Mouse (Mus musculus): ENCODE results near the gene Trhr2. TPM values are rescaled to one million over a fixed set of nuclear protein-coding genes. Genes with fewer than 3 reads are reported as not detected.
A peak's percentile ranks its signal among the peaks of the same experiment; 100 is the strongest.

Trhr2 gene
- polyA plus RNA-seq, 1 experiment from 2014 or later, result not detected

GRCm38 (mm10) chr8:122340761-122341160 is 19.8 kb downstream of the Trhr2 start:
- ATAC-seq (ENCODE audit: extremely low read depth, insufficient number of reproducible peaks, low FRiP score, low TSS enrichment), result no peak
- 82% methylated on average over 3 of the region's 3 CpGs for WGBS
- H3K4me1 ChIP-seq, result peaks cover 56% of the 10 kb centered on the region

GRCm38 (mm10) chr8:122338852-122339251 is 21.7 kb downstream of the Trhr2 start:
- peaks cover 22% of the 10 kb centered on the region for H3K27me3 ChIP-seq (replicated peaks)
- H3K27ac ChIP-seq (replicated peaks), result no peak overlapping the region
- peaks cover 44% of the 10 kb centered on the region for H3K4me1 ChIP-seq
- H3K4me2 ChIP-seq, result no peak overlapping the region
- H3K36me3 ChIP-seq, result peaks cover 68% of the 10 kb centered on the region
- H3K9ac ChIP-seq, result no peak overlapping the region
- WGBS, result 61% methylated on average over 6 of the region's 6 CpGs
- no peak overlapping the region for H3K4me3 ChIP-seq
- H3K9me3 ChIP-seq, result no peaks in the 10 kb centered on the region
- no peak for ATAC-seq (ENCODE audit: extremely low read depth, insufficient number of reproducible peaks, low FRiP score, low TSS enrichment)

More at GRCm38 (mm10) chr8:122340761-122341160, 19.8 kb downstream of the Trhr2 start:
- no peaks in the 10 kb centered on the region for H3K9me3 ChIP-seq
- H3K4me2 ChIP-seq, result no peak overlapping the region
- H3K9ac ChIP-seq, result no peak overlapping the region
- H3K27me3 ChIP-seq (replicated peaks), result peaks cover 11% of the 10 kb centered on the region; the same call in 1 of the 2 replicates
- H3K27ac ChIP-seq (replicated peaks), result no peak overlapping the region
- no peak overlapping the region for H3K4me3 ChIP-seq
- peaks cover 49% of the 10 kb centered on the region for H3K36me3 ChIP-seq

GRCm38 (mm10) chr8:122336251-122336910 is 24.2 kb downstream of the Trhr2 start:
- Histone ChIP-seq H3K4me1 (peaks cover 30% of the 10 kb centered on the region), H3K27ac (replicated peaks) (no peak overlapping the region), H3K36me3 (peaks cover 89% of the 10 kb centered on the region), H3K27me3 (replicated peaks) (peaks cover 22% of the 10 kb centered on the region), H3K4me3 (peak overlapping the region; percentile 45), H3K9me3 (no peaks in the 10 kb centered on the region), H3K9ac (peak overlapping the region; percentile 75), H3K4me2 (peak overlapping the region; percentile 68)
- no peak; the same call in 1 of the 2 replicates for ATAC-seq (ENCODE audit: extremely low read depth, insufficient number of reproducible peaks, low FRiP score, low TSS enrichment)
- 35% methylated on average over 81 of the region's 81 CpGs for WGBS

GRCm38 (mm10) chr8:122335638-122336250 is 24.8 kb downstream of the Trhr2 start:
- Histone ChIP-seq H3K4me3 (peak overlapping the region; percentile 45), H3K9me3 (no peaks in the 10 kb centered on the region)

GRCm38 (mm10) chr8:122334791-122335490 is 25.6 kb downstream of the Trhr2 start:
- Histone ChIP-seq H3K9me3 (no peaks in the 10 kb centered on the region), H3K27ac (replicated peaks) (no peak overlapping the region), H3K27me3 (replicated peaks) (peaks cover 22% of the 10 kb centered on the region), H3K36me3 (peaks cover 81% of the 10 kb centered on the region), H3K4me3 (no peak overlapping the region), H3K4me2 (no peak overlapping the region), H3K4me1 (peaks cover 43% of the 10 kb centered on the region), H3K9ac (no peak overlapping the region)
- ATAC-seq (ENCODE audit: extremely low read depth, insufficient number of reproducible peaks, low FRiP score, low TSS enrichment), result no peak
- WGBS, result 87% methylated on average over 13 of the region's 13 CpGs

More at GRCm38 (mm10) chr8:122335638-122336250, 24.8 kb downstream of the Trhr2 start:
- no peak for ATAC-seq (ENCODE audit: extremely low read depth, insufficient number of reproducible peaks, low FRiP score, low TSS enrichment)
- Histone ChIP-seq H3K27ac (replicated peaks) (no peak overlapping the region), H3K4me1 (peaks cover 35% of the 10 kb centered on the region), H3K27me3 (replicated peaks) (peaks cover 22% of the 10 kb centered on the region), H3K36me3 (peaks cover 89% of the 10 kb centered on the region), H3K9ac (peak overlapping the region; percentile 75), H3K4me2 (peak overlapping the region; percentile 68)
- WGBS, result 45% methylated on average over 57 of the region's 57 CpGs

GRCm38 (mm10) chr8:122333531-122333930 is 27.0 kb downstream of the Trhr2 start:
- Histone ChIP-seq H3K27me3 (replicated peaks) (peaks cover 22% of the 10 kb centered on the region), H3K9me3 (no peaks in the 10 kb centered on the region), H3K36me3 (peaks cover 78% of the 10 kb centered on the region), H3K4me3 (no peak overlapping the region), H3K4me2 (no peak overlapping the region), H3K27ac (replicated peaks) (no peak overlapping the region), H3K4me1 (peaks cover 57% of the 10 kb centered on the region), H3K9ac (no peak overlapping the region)
- 92% methylated on average over 7 of the region's 7 CpGs for WGBS
- no peak for ATAC-seq (ENCODE audit: extremely low read depth, insufficient number of reproducible peaks, low FRiP score, low TSS enrichment)

- H3K27me3 ChIP-seq (replicated peaks), result peaks cover 22% of the 10 kb centered on the region
- WGBS, result 66% methylated on average over 6 of the region's 6 CpGs
- H3K4me3 ChIP-seq, result no peak overlapping the region
- H3K27ac ChIP-seq (replicated peaks), result peak overlapping the region; percentile 28; the same call in 1 of the 2 replicates
- H3K4me2 ChIP-seq, result no peak overlapping the region
- peaks cover 78% of the 10 kb centered on the region for H3K36me3 ChIP-seq
- H3K9ac ChIP-seq, result 0 out of 2 replicates have a peak overlapping the region, but pooled peaks have one; percentile 19
- ATAC-seq (ENCODE audit: extremely low read depth, insufficient number of reproducible peaks, low FRiP score, low TSS enrichment), result no peak
- H3K4me1 ChIP-seq, result peaks cover 63% of the 10 kb centered on the region
- no peaks in the 10 kb centered on the region for H3K9me3 ChIP-seq
Observed at GRCm38 (mm10) chr8:122332753-122333506, 27.6 kb downstream of the Trhr2 start.

- peaks cover 11% of the 10 kb centered on the region for H3K27me3 ChIP-seq (replicated peaks)
- H3K4me3 ChIP-seq, result no peak overlapping the region
- no peaks in the 10 kb centered on the region for H3K9me3 ChIP-seq
- H3K4me1 ChIP-seq, result peaks cover 74% of the 10 kb centered on the region
- 0 out of 2 replicates have a peak, but pooled peaks have one; percentile 11 for ATAC-seq (ENCODE audit: extremely low read depth, insufficient number of reproducible peaks, low FRiP score, low TSS enrichment)
- H3K4me2 ChIP-seq, result peak overlapping the region; percentile 9; the same call in 1 of the 2 replicates
- H3K27ac ChIP-seq (replicated peaks), result peak overlapping the region; percentile 73
- WGBS, result 52% methylated on average over 3 of the region's 3 CpGs
- H3K36me3 ChIP-seq, result peaks cover 66% of the 10 kb centered on the region
- H3K9ac ChIP-seq, result peak overlapping the region; percentile 54
Observed at GRCm38 (mm10) chr8:122331134-122331523, 29.4 kb downstream of the Trhr2 start.

GRCm38 (mm10) chr8:122330446-122331133 is 30.0 kb downstream of the Trhr2 start:
- ATAC-seq (ENCODE audit: extremely low read depth, insufficient number of reproducible peaks, low FRiP score, low TSS enrichment), result no peak
- H3K27ac ChIP-seq (replicated peaks), result peak overlapping the region; percentile 73
- H3K4me3 ChIP-seq, result no peak overlapping the region
- H3K9me3 ChIP-seq, result no peaks in the 10 kb centered on the region
- peaks cover 74% of the 10 kb centered on the region for H3K4me1 ChIP-seq
- H3K9ac ChIP-seq, result peak overlapping the region; percentile 54
- H3K4me2 ChIP-seq, result peak overlapping the region; percentile 9; the same call in 1 of the 2 replicates
- H3K36me3 ChIP-seq, result peaks cover 61% of the 10 kb centered on the region
- 47% methylated on average over 12 of the region's 12 CpGs for WGBS
- peaks cover 9% of the 10 kb centered on the region for H3K27me3 ChIP-seq (replicated peaks)

- WGBS, result 71% methylated on average over 22 of the region's 22 CpGs
- H3K4me3 ChIP-seq, result no peak overlapping the region
- 0 out of 2 replicates have a peak, but pooled peaks cover under 1% of the 10 kb centered on the region for H3K27me3 ChIP-seq (replicated peaks)
- H3K4me2 ChIP-seq, result 0 out of 2 replicates have a peak overlapping the region, but pooled peaks have one; percentile 1
- no peak for ATAC-seq (ENCODE audit: extremely low read depth, insufficient number of reproducible peaks, low FRiP score, low TSS enrichment)
- peaks cover 78% of the 10 kb centered on the region for H3K4me1 ChIP-seq
- H3K9me3 ChIP-seq, result no peaks in the 10 kb centered on the region
- H3K36me3 ChIP-seq, result peaks cover 59% of the 10 kb centered on the region
- H3K27ac ChIP-seq (replicated peaks), result peak overlapping the region; percentile 73
- peak overlapping the region; percentile 54 for H3K9ac ChIP-seq
Observed at GRCm38 (mm10) chr8:122329553-122330239, 30.9 kb downstream of the Trhr2 start.

All from heart, embryonic 13.5 days (tissue).